Mouse (Mus musculus): ENCODE results near the gene Gpr146.

The Gpr146 gene

DNA sequence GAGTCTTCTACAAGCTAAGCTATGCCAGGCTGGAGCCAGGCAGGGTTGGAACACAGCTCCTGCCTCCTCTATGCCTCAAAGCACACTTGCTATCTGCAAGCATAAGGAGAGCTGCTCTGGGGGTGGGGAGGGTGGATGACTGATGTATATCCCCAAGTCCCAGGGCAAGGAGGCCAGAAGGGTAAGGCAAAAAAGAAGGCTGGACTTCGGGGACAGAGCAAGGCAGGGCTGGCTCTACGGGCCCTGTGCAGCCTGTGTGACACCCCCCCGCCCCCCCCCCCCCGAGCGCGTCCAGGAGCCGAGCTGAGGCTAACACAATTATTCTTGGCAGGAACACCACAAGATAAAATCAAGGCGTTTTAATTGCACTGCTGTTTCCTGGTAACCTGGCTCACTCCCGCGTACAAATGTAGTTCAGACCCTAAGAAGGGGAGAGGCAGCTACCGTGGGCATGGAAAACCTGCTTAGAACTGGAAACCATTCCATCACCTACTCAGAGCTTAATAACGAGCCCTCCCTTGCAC, 52.4 kb downstream of the Gpr146 start:
- DNase-seq (ENCODE audit: low read depth, low spot score), result no peak

DNA sequence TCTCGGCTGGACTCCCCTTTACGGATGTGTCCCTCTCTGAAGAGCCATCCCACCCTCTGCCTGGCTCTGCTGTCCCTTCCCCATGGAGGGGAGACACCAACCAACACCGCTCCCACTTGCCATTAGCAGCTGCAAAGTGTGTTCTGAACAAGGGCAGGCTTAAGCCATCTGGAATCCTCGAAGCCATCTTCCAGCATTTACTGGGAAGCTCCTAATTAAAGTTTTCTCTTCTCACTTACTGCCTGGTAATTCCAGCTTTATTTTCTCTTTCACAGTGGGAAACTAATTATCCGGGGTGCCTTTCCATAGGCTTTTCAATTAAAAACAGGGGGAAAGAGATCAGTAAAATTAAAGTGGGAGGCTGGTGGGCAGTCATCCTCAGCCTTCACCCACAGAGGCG, 54.8 kb downstream of the Gpr146 start:
- no peak for DNase-seq (ENCODE audit: low read depth, low spot score)

DNA sequence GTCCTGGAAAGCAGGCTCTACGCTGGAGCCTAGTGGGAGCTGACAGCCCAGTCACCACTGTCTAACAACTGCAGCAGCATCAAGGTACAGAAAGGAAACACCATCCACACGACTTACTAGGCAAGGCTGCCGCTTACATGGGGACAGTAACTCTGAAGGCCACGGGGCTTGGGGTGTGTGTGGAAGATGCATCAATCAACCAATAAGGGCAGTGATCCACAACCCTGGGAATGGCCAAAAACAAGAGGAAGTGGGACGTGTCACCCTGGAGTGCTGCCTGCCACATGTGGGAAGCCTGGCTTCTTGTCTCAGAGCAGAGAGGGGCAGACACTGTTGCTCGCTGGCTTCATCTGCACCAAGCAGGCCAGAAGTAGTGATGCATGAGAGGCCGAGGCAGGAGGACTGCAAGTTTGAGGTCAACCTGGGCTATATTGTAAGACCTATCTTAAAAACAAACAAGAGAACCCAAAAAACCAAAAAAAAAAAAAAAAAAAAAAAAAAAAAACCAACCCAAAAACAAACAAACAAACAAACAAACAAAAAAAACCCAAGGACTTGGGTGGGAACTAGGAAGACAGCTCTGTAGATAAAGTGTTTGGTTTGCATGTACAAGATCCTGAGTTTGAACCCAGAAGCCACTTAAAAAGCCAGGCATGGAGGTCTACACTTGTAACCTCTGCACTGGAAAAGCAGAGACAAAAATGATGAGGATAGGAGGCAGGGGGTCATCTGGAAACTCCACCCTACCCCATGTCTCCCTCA, 55.4 kb downstream of the Gpr146 start:
- DNase-seq (ENCODE audit: low read depth, low spot score), result no peak

DNA sequence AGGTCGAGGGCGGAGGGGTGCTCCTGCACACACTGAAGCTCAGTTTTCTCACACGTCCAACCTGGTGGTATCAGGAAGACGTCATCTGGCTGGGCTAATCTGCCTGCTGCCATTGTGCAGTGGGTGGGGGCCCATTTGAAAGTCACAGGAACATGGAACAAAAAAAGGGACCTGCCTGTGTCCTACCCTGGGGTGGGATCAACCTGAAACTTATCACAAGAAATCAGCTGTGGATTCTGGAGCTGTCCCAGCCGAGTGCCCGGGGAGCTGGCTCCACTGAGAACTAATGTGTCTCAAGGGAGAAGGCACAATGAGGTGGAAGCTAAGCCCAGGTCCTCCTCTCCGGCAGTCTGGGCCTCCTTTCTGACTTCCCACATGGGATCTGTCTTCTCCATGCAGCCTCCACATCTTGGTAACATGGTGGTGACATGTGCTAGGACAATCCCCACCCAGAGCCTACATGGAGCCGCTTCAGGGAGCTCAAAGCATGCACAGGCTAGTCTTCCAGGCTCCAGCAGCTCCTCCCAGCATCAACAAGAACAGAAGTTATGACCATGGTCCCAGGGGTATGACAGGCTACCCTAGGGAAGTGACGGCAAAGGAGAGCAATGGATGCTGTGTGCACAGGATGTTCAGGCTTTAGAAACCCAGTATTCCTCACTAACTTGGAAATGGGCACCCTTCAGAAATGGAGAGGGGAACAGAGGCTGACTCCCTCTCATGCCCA, 56.5 kb downstream of the Gpr146 start:
- DNase-seq (ENCODE audit: low read depth, low spot score), result no peak

DNA sequence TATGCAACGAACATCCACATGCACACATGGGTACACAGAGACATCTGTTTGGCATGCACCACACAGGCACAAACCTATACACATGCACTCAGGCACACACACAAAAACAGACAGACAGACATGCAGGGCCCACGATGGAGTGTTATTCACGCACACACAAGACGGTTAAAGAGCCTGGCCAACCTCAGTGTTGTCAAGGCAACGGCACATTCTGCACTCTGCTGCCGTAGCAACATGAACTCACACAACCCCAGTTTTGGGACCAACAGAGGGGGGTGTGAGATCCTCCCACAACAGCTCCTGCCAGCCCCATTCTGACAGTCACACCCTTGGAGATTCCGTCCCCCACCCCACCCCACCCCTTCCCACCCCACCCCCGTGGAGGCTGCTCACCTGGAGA, 57.4 kb downstream of the Gpr146 start:
- no peak for DNase-seq (ENCODE audit: low read depth, low spot score)

DNA sequence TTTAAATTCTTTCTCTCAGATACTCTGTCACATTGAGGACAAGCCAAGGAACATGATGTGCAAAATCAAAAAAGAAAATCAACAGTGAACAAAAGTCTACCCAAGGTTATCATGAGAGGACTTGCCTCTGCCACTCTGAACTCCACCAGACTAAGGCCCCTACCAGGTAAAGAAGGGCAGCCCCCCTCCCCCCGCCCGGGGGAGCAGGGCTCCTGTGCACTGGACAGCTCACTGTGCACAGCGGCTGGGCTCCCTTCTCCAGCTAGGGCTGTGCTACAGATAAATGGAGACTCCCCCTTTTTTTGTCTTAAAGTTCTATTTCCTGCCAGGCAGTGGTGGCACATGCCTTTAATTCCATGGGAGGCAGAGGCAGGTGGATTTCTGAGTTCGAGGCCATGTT, 60.3 kb downstream of the Gpr146 start:
- DNase-seq (ENCODE audit: low read depth, low spot score), result no peak

GRCm38 (mm10) chr5:139438440-139438839, 60.9 kb downstream of the Gpr146 start:
- DNase-seq (ENCODE audit: low read depth, low spot score), result no peak

DNA sequence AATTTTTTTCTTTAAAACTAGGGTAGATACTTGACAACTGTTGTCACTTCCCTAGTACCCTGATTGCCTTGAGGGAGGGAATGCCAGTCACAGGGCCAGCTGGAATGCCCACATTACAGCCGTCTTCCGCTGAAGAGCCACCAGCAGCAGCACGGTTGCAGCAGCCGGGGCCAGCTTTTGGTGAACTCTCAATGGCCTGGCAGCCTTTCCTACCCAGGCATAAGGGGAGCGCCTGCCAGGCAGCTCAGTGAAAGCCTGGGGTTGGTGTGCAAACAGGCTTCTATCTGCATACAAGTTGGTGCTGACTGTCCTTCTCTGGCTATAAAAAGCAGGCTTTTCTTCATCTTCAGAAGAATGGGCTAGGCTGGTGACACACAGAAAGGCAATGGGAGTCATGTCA, 63.0 kb downstream of the Gpr146 start:
- no peak for DNase-seq (ENCODE audit: low read depth, low spot score)

DNA sequence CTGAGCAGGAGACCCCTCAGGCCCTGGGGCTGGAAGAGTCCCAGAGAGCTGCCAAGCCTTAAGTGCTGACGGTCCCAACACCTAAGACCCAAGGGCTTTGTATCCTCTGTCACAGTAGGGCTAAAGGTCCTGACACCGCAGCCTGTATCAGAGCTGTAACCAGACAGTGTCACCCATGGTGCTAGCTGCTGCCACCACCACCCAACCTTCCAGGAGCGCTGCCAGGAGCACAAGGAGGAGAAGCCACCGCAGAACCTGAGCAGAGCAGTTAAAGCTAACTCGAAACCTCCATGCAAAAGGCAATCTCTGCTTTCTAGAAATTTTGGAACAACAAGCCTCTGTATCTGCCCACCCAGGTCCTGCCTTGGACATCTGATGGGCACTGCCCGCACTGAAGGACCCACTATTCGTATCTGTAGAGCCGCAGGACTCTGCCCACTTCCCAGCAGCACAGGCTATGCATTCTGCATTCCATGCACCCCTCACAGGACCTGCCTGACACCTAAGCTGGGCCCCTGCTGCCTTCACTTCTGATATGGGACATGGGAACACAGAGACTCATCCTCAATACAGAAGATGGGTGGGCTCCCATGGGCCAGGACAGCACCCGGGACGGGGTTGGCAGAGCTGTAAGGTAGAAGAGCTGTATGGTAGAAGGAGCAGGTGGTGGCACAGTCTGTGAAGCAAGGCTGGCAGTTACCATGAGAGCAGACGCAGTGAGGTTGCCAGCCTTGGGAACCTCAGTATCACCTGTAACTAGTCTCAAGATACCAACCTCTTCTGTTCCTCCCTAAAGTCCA, 63.6 kb downstream of the Gpr146 start:
- no peak for DNase-seq (ENCODE audit: low read depth, low spot score)

DNA sequence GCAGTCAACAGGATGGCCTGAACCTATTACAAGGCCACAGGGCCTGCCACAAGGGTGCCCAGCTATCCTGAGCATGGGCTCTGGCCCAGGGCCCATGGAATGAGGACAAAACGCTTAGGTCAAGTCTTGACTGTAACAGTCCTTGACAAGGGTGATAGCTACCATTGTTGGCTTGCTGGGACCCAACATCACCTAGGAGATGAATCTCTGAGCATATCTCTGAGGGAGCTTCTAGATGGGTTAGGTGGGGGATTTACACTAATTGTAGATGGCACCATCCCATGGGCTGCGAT, 64.2 kb downstream of the Gpr146 start:
- DNase-seq (ENCODE audit: low read depth, low spot score), result no peak

DNA sequence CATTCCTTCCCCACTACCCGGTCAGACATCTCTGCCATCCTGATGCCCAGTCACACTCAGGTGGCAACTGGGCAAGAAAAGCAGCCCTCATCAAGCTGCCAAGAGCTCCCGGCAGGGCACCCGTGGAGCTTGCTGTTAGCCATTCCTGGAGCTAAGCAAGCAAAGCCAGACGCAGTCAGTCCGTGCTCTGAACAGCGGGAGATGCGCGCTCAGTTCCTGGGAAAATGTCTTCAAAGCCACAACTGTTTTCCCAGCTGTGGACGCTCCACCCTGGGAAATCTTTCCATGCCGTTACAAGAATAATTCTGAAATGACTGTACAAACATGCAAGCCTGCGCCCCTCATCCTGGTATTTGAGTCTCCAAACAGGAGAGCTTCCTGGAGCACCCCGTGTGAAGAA, 64.9 kb downstream of the Gpr146 start:
- no peak for DNase-seq (ENCODE audit: low read depth, low spot score)

GRCm38 (mm10) chr5:139442962-139443361, 65.5 kb downstream of the Gpr146 start:
- no peak for DNase-seq (ENCODE audit: low read depth, low spot score)

DNA sequence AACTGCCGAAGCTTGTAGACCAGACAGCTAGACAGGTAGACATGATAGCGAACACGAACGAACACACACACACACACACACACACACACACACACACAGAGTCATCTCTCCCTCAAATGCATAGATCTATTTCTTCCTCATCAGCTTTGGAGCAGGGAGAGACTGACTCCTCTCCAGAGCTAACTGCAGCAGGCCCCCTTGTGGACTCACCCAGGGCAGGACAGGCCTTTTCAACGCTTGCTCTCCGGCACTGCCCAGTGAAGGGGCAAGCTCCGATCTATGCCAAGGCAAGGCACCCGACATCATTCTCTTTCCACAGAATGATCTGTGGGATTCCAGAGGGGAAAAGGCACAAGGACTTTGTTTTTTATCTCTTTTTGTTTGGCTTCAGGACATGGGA, 67.8 kb downstream of the Gpr146 start:
- DNase-seq (ENCODE audit: low read depth, low spot score), result no peak
